Mouse (Mus musculus) liver, embryonic 16.5 days (tissue): Measurements from ENCODE around the gene Cysrt1. TPM values are rescaled to one million over a fixed set of nuclear protein-coding genes. Genes with fewer than 3 reads are reported as not detected.
A peak's percentile ranks its signal among the peaks of the same experiment; 100 is the strongest.

Experiments used
- ATAC-seq: fragments of 200-750 bp; cut with Nextera tagmentation; 2 replicates; pipeline ENCODE4 v1.8.0; 2017; ENCODE audit warnings: low read depth, mild to moderate bottlenecking, moderate number of reproducible peaks, moderate library complexity
- H3K27ac ChIP-seq: fragments of 300-500 bp; sonication (generic); 2 replicates; pipeline ENCODE4 v1.5.1; 2014; ENCODE audit warnings: mild to moderate bottlenecking, low read length
- H3K27me3 ChIP-seq: fragments of 300-500 bp; sonication (generic); 2 replicates; pipeline ENCODE4 v1.6.1; 2014; ENCODE audit warnings: low read depth, low read length, mixed read lengths; ENCODE audit not compliant: control insufficient read depth, insufficient read depth
- H3K36me3 ChIP-seq: fragments of 300-500 bp; sonication (generic); 2 replicates; pipeline ENCODE4 v1.6.1; 2014; ENCODE audit warnings: mild to moderate bottlenecking; ENCODE audit not compliant: control insufficient read depth, insufficient read depth
- H3K4me1 ChIP-seq: fragments of 300-500 bp; sonication (generic); 2 replicates; pipeline ENCODE4 v1.6.1; 2014; ENCODE audit warnings: low read depth, low read length, mixed read lengths; ENCODE audit not compliant: control insufficient read depth
- H3K4me2 ChIP-seq: fragments of 300-500 bp; sonication (generic); 2 replicates; pipeline ENCODE4 v1.6.1; 2014; ENCODE audit warnings: low read depth, low read length, mixed read lengths
- H3K4me3 ChIP-seq: fragments of 300-500 bp; sonication (generic); 2 replicates; pipeline ENCODE4 v1.5.1; 2014; ENCODE audit warnings: low read depth, mild to moderate bottlenecking, low read length
- H3K9ac ChIP-seq: fragments of 300-500 bp; sonication (generic); 2 replicates; pipeline ENCODE4 v1.6.1; 2014; ENCODE audit warnings: low read depth, low read length
- H3K9me3 ChIP-seq: fragments of 300-500 bp; sonication (generic); replicated peaks from 2 replicates; pipeline ENCODE4 v1.6.1; 2016; ENCODE audit warnings: low read length; ENCODE audit not compliant: control insufficient read depth
- WGBS: fragments of 180-500 bp; shearing (Covaris S2); extraction: QIAGEN DNeasy Blood & Tissue Kit; methylation state at CpG from one replicate; pipeline ENCODE4 v1.1.7; 2014; ENCODE audit not compliant: insufficient replicate concordance; 5-methylcytosine and 5-hydroxymethylcytosine counted together
- polyA plus RNA-seq: library from polyadenylated mRNA; unstranded; fragments of >200 nt; fragmentation: Nextera tagmentation; extraction: Ambion mirVana; gene quantifications from 2 replicates; pipeline ENCODE4 v1.2.1, GENCODE M21; 2015

Cysrt1 gene
- polyA plus RNA-seq, 1 experiment from 2014 or later, result not detected

GRCm38 (mm10) chr2:25266720-25267119 is 24.5 kb upstream of the Cysrt1 start:
- no peak overlapping the region for H3K9ac ChIP-seq
- peak overlapping the region; percentile 39; the same call in 1 of the 2 replicates for H3K4me2 ChIP-seq
- no peaks in the 10 kb centered on the region for H3K9me3 ChIP-seq
- 50% methylated on average over 2 of the region's 2 CpGs for WGBS
- H3K27me3 ChIP-seq, result no peaks in the 10 kb centered on the region
- no peak for ATAC-seq
- no peak overlapping the region for H3K4me3 ChIP-seq
- peaks cover 9% of the 10 kb centered on the region for H3K36me3 ChIP-seq
- peak overlapping the region; percentile 8 for H3K27ac ChIP-seq
- H3K4me1 ChIP-seq, result peaks cover 68% of the 10 kb centered on the region

DNA sequence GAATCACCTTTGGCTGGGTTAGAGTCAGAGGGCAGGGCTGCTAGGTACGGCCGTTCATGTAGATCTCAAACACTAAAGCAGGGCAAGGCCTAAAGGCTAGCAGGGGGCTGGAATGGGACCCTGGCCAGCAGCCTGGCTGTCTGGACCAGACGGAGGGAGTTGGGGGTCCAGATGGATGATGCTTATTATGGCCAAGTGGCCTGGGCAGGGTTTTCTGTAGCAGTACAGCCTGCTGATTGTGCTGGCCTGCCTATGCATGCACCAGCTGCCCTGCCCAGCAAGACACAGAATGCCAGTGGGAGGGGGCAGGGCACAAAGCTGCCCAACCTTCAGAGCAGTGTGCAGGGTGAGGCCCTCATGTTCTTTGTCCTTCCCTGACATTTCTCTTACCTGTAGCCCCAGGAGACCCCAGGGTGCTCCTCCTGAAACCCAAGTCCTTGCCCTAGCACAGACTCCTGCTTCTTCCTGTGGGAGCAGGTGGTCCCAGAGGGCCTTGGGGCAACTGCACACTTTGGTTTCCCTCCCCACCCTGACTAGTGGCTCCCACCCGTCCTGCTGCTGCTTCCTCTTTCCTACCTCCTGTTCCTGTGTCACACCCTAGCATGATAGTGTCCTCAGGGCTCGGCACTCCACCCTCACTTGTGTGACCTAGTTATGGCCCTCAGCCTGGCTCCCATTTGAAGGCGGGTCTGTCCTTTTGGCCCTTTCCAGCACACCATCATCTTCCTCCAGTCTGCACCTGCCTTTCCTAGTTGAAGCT is 23.8 kb upstream of the Cysrt1 start:
- Histone ChIP-seq H3K4me3 (peak overlapping the region; percentile 2; the same call in 1 of the 2 replicates), H3K4me2 (peak overlapping the region; percentile 39), H3K27ac (peak overlapping the region; percentile 25), H3K4me1 (peaks cover 63% of the 10 kb centered on the region), H3K9me3 (no peaks in the 10 kb centered on the region), H3K9ac (peak overlapping the region; percentile 37; the same call in 1 of the 2 replicates), H3K36me3 (peaks cover 9% of the 10 kb centered on the region), H3K27me3 (no peaks in the 10 kb centered on the region)
- 39% methylated on average over 6 of the region's 6 CpGs for WGBS
- no peak for ATAC-seq

DNA sequence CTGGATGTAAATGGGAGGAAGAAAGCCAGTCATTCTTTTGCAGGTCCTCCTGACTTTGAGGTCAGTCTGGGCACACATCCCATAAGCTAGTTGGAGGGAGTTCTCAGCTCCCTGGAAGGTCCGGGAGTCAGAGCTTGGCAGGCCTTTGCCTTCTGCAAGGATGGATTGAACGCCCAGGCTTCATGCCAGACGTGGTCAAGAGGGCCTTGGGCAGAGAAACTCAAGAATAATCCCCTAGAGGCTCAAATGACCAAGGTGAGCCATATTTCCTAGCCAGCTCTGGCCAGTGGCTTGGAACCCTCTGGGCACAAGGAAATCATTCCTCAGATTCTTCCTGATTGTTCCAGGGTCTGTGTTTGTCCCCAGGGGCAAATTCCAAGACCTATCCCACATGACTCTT is 22.6 kb upstream of the Cysrt1 start:
- no peak overlapping the region for H3K27ac ChIP-seq
- no peaks in the 10 kb centered on the region for H3K9me3 ChIP-seq
- ATAC-seq, result no peak
- H3K27me3 ChIP-seq, result no peaks in the 10 kb centered on the region
- peak overlapping the region; percentile 24; the same call in 1 of the 2 replicates for H3K4me2 ChIP-seq
- H3K36me3 ChIP-seq, result no peaks in the 10 kb centered on the region; the same call in 1 of the 2 replicates
- H3K4me1 ChIP-seq, result peaks cover 56% of the 10 kb centered on the region
- no peak overlapping the region for H3K4me3 ChIP-seq
- no peak overlapping the region for H3K9ac ChIP-seq
- 61% methylated on average over 3 of the region's 3 CpGs for WGBS

DNA sequence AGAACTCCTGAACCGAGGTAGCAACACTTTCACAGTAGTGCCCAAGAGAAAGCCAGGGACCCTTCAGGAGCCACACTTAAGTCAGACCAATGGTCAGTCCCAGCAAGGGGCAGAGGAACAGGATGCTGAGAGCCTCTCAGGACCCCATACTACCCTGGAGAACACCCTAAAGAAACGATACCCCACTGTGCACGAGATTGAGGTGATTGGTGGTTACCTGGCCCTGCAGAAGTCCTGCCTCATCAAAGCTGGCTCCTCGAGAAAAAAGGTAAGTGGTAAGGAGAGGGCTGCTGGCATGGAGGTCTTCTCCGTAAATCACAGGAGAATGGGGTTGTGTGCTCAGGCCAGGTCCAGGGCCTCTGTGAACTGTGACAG is 22.0 kb upstream of the Cysrt1 start:
- Histone ChIP-seq H3K36me3 (no peaks in the 10 kb centered on the region; the same call in 1 of the 2 replicates), H3K4me2 (peak overlapping the region; percentile 24; the same call in 1 of the 2 replicates), H3K9me3 (no peaks in the 10 kb centered on the region), H3K4me3 (no peak overlapping the region), H3K4me1 (peaks cover 56% of the 10 kb centered on the region), H3K27ac (no peak overlapping the region), H3K27me3 (no peaks in the 10 kb centered on the region), H3K9ac (0 out of 2 replicates have a peak overlapping the region, but pooled peaks have one; percentile 3)
- ATAC-seq, result no peak
- 62% methylated on average over 5 of the region's 5 CpGs for WGBS

- Histone ChIP-seq H3K9me3 (no peaks in the 10 kb centered on the region), H3K36me3 (no peaks in the 10 kb centered on the region), H3K27ac (no peak overlapping the region), H3K4me3 (peak overlapping the region; percentile 89), H3K4me2 (peak overlapping the region; percentile 100), H3K9ac (peak overlapping the region; percentile 81), H3K4me1 (peaks cover 56% of the 10 kb centered on the region), H3K27me3 (no peaks in the 10 kb centered on the region)
- WGBS, result 29% methylated on average over 12 of the region's 12 CpGs
- no peak for ATAC-seq
These were observed 21.5 kb upstream of the Cysrt1 start for GRCm38 (mm10) chr2:25263623-25264285.

DNA sequence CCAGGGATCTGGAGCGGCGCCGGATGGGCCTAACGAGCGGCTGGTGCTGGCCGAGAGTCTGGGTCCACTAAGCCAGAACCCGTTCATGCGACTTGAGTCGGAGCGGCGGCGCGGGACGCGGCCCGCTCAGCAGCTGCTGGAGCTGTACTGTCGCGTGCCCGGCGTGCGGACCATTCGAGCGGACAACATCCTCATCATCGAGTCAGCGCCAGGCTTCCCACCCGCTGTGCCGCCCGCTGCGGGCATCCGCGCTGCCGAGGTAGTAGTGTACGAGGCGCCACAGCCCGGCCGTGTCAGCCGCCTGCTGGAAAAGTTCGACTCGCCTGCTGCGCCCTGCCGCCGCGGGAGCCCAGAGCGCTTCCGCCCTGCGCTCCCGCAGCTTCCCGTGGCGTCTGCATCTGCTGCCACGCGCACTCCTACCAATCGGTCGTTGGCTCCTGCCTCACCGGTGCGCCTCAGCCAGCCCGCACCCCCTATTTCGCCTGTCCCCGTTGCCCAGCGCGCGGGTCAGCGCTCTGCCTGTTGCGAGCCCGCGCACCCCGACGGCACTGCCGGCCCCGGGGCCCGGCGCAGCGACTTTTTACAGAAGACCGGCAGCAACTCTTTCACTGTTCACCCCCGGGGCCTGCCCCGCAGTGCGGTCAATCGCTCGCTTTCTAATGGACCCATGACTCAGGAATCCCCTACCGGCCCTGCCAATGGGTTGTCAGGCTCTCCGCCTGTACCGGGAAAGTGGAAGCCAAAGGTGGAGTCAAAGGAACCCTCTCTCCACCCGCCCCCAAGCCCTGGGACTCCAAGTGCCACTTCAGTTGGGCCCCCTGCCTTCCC is 20.8 kb upstream of the Cysrt1 start:
- Histone ChIP-seq H3K9ac (peak overlapping the region; percentile 81), H3K4me2 (peak overlapping the region; percentile 100), H3K27me3 (no peaks in the 10 kb centered on the region), H3K27ac (peak overlapping the region; percentile 74), H3K4me3 (peak overlapping the region; percentile 89), H3K4me1 (peaks cover 54% of the 10 kb centered on the region), H3K9me3 (no peaks in the 10 kb centered on the region), H3K36me3 (no peaks in the 10 kb centered on the region)
- ATAC-seq, result peak; percentile 14
- under 1% methylated on average over 82 of the region's 82 CpGs for WGBS

- peak within 1 kb of the TSS; percentile 74 for H3K27ac ChIP-seq
- ATAC-seq, result peak; percentile 98
- peak within 1 kb of the TSS; percentile 81 for H3K9ac ChIP-seq
- under 1% methylated on average over 39 of the region's 39 CpGs for WGBS
- H3K4me1 ChIP-seq, result peaks cover 48% of the 10 kb centered on the region
- H3K36me3 ChIP-seq, result no peaks in the 10 kb centered on the region
- H3K9me3 ChIP-seq, result no peaks in the 10 kb centered on the region
- H3K27me3 ChIP-seq, result no peaks in the 10 kb centered on the region
- peak within 1 kb of the TSS; percentile 100 for H3K4me2 ChIP-seq
- H3K4me3 ChIP-seq, result peak within 1 kb of the TSS; percentile 89
These were observed 20.1 kb upstream of the Cysrt1 start, which contains the start of gene Tprn for GRCm38 (mm10) chr2:25262291-25262767. Gene Tprn (plus strand): TSS chr2:25262618.

- ATAC-seq, result peak; percentile 1
- 44% methylated on average over 11 of the region's 12 CpGs for WGBS
These were observed 19.6 kb upstream of the Cysrt1 start for GRCm38 (mm10) chr2:25261870-25262269.

More at GRCm38 (mm10) chr2:25261870-25262269, 19.6 kb upstream of the Cysrt1 start:
- Histone ChIP-seq H3K4me2 (peak overlapping the region; percentile 100), H3K27ac (peak overlapping the region; percentile 68), H3K36me3 (no peaks in the 10 kb centered on the region), H3K4me1 (peaks cover 43% of the 10 kb centered on the region), H3K9me3 (no peaks in the 10 kb centered on the region), H3K9ac (peak overlapping the region; percentile 69), H3K4me3 (peak overlapping the region; percentile 89), H3K27me3 (no peaks in the 10 kb centered on the region)
